Mouse (Mus musculus) fat pad, adult 2 months (tissue): ENCODE measurements around the gene Bcdin3d.

Experiments used
- DNase-seq: peaks from one replicate; pipeline ENCODE4 v3.0.0-alpha.2; 2011; ENCODE audit warnings: low read depth, low spot score; ENCODE audit errors: extremely low read depth

Bcdin3d gene

GRCm38 (mm10) chr15:99442358-99442757 lies 32.2 kb downstream of the Bcdin3d start:
- DNase-seq: no peak

- DNase-seq: no peak
Measured at GRCm38 (mm10) chr15:99440816-99441457, 33.6 kb downstream of the Bcdin3d start.

- no peak for DNase-seq
Measured at GRCm38 (mm10) chr15:99440112-99440815, 34.3 kb downstream of the Bcdin3d start.

GRCm38 (mm10) chr15:99438966-99439698 lies 35.4 kb downstream of the Bcdin3d start:
- DNase-seq: no peak

- no peak for DNase-seq
Measured at GRCm38 (mm10) chr15:99433913-99434312, 40.6 kb downstream of the Bcdin3d start.

GRCm38 (mm10) chr15:99433081-99433718 lies 41.3 kb downstream of the Bcdin3d start:
- no peak for DNase-seq

- no peak for DNase-seq
Measured at GRCm38 (mm10) chr15:99431967-99432366, 42.6 kb downstream of the Bcdin3d start.

- no peak for DNase-seq
Measured at GRCm38 (mm10) chr15:99431504-99431903, 43.0 kb downstream of the Bcdin3d start.

GRCm38 (mm10) chr15:99431063-99431462 lies 43.5 kb downstream of the Bcdin3d start:
- DNase-seq: no peak

- no peak for DNase-seq
Measured at GRCm38 (mm10) chr15:99430394-99430793, 44.1 kb downstream of the Bcdin3d start.

GRCm38 (mm10) chr15:99423884-99424283 lies 50.6 kb downstream of the Bcdin3d start:
- no peak for DNase-seq

GRCm38 (mm10) chr15:99423131-99423530 lies 51.4 kb downstream of the Bcdin3d start:
- no peak for DNase-seq

- no peak for DNase-seq
Measured at GRCm38 (mm10) chr15:99422551-99422950, 52.0 kb downstream of the Bcdin3d start.

GRCm38 (mm10) chr15:99421676-99422075 lies 52.9 kb downstream of the Bcdin3d start:
- DNase-seq: no peak

GRCm38 (mm10) chr15:99421152-99421551 lies 53.4 kb downstream of the Bcdin3d start:
- DNase-seq: no peak

- no peak for DNase-seq
Measured at GRCm38 (mm10) chr15:99420521-99421014, 54.0 kb downstream of the Bcdin3d start.

- no peak for DNase-seq
Measured at GRCm38 (mm10) chr15:99420101-99420500, 54.4 kb downstream of the Bcdin3d start.
